Mouse (Mus musculus) midbrain, embryonic 11.5 days (tissue): ENCODE data around the gene Lrrc4c. TPM values are rescaled to one million over a fixed set of nuclear protein-coding genes. Genes with fewer than 3 reads are reported as not detected.

ENCODE experiments used
- ATAC-seq: fragments of 200-750 bp; cut with Nextera tagmentation; 2 replicates; pipeline ENCODE4 v1.8.0; 2017; ENCODE audit warnings: moderate TSS enrichment, moderate library complexity; ENCODE audit not compliant: low FRiP score
- DNase-seq: peaks from one replicate; pipeline ENCODE4 v3.0.0; 2015; ENCODE audit warnings: low spot score; ENCODE audit errors: missing footprints
- H3K27ac ChIP-seq: fragments of 300-500 bp; sonication (generic); 2 replicates; pipeline ENCODE4 v1.5.1; 2014; ENCODE audit warnings: low read depth, low read length
- H3K27me3 ChIP-seq: fragments of 300-500 bp; sonication (generic); 2 replicates; pipeline ENCODE4 v1.6.1; 2014; ENCODE audit warnings: mild to moderate bottlenecking, low read length, moderate library complexity, mixed read lengths; ENCODE audit not compliant: control insufficient read depth, insufficient read depth
- H3K36me3 ChIP-seq: fragments of 300-500 bp; sonication (generic); 2 replicates; pipeline ENCODE4 v1.6.1; 2014; ENCODE audit warnings: mild to moderate bottlenecking, low read length, moderate library complexity, mixed read lengths; ENCODE audit not compliant: control insufficient read depth, insufficient read depth
- H3K4me1 ChIP-seq: fragments of 300-500 bp; sonication (generic); 2 replicates; pipeline ENCODE4 v1.6.1; 2014; ENCODE audit warnings: low read length; ENCODE audit not compliant: control insufficient read depth, insufficient read depth
- H3K4me2 ChIP-seq: fragments of 300-500 bp; sonication (generic); 2 replicates; pipeline ENCODE4 v1.6.1; 2014; ENCODE audit warnings: mild to moderate bottlenecking, moderate library complexity
- H3K4me3 ChIP-seq: fragments of 300-500 bp; sonication (generic); 2 replicates; pipeline ENCODE4 v1.5.1; 2014; ENCODE audit warnings: low read depth, low read length
- H3K9ac ChIP-seq: fragments of 300-500 bp; sonication (generic); 2 replicates; pipeline ENCODE4 v1.6.1; 2014; ENCODE audit warnings: low read length
- H3K9me3 ChIP-seq: fragments of 300-500 bp; sonication (generic); 2 replicates; pipeline ENCODE4 v1.6.1; 2016; ENCODE audit warnings: low read length; ENCODE audit not compliant: control insufficient read depth
- WGBS: fragments of 180-500 bp; shearing (Covaris S2); extraction: QIAGEN DNeasy Blood & Tissue Kit; methylation state at CpG from one replicate; pipeline ENCODE4 v1.1.7; 2014; 5-methylcytosine and 5-hydroxymethylcytosine counted together
- polyA plus RNA-seq: library from polyadenylated mRNA; unstranded; fragments of >200 nt; fragmentation: Nextera tagmentation; extraction: Ambion mirVana; gene quantifications from 2 replicates; pipeline ENCODE4 v1.2.1, GENCODE M21; 2014

Gene Lrrc4c
- polyA plus RNA-seq, 1 experiment from 2014 or later: 3.8 TPM

GRCm38 (mm10) chr2:96499116-96499882 lies 181.3 kb downstream of the Lrrc4c start:
- no peak for DNase-seq
- Histone ChIP-seq H3K4me3 (no peak overlapping the region), H3K27me3 (no peaks in the 10 kb centered on the region), H3K4me2 (no peak overlapping the region), H3K36me3 (no peaks in the 10 kb centered on the region), H3K4me1 (no peaks in the 10 kb centered on the region), H3K27ac (no peak overlapping the region), H3K9ac (no peak overlapping the region), H3K9me3 (no peaks in the 10 kb centered on the region)
- WGBS: 67% methylated on average over 3 of the region's 3 CpGs
- no peak for ATAC-seq

GRCm38 (mm10) chr2:96504140-96504539 lies 186.2 kb downstream of the Lrrc4c start:
- Histone ChIP-seq H3K27me3 (no peaks in the 10 kb centered on the region), H3K9ac (no peak overlapping the region), H3K36me3 (no peaks in the 10 kb centered on the region), H3K27ac (no peak overlapping the region), H3K9me3 (no peaks in the 10 kb centered on the region), H3K4me1 (no peaks in the 10 kb centered on the region), H3K4me2 (no peak overlapping the region), H3K4me3 (no peak overlapping the region)
- WGBS: 85% methylated on average over 6 of the region's 6 CpGs
- no peak for ATAC-seq
- DNase-seq: no peak

GRCm38 (mm10) chr2:96505641-96506040 lies 187.7 kb downstream of the Lrrc4c start:
- no peaks in the 10 kb centered on the region for H3K27me3 ChIP-seq
- 83% methylated on average over 1 of the region's 1 CpGs for WGBS
- DNase-seq (no peak), ATAC-seq (no peak)
- no peak overlapping the region for H3K9ac ChIP-seq
- no peak overlapping the region for H3K4me2 ChIP-seq
- no peak overlapping the region for H3K4me3 ChIP-seq
- no peak overlapping the region for H3K27ac ChIP-seq
- H3K9me3 ChIP-seq: no peaks in the 10 kb centered on the region
- no peaks in the 10 kb centered on the region for H3K4me1 ChIP-seq
- no peaks in the 10 kb centered on the region for H3K36me3 ChIP-seq

- no peaks in the 10 kb centered on the region for H3K4me1 ChIP-seq
- H3K4me2 ChIP-seq: no peak overlapping the region
- no peak overlapping the region for H3K9ac ChIP-seq
- WGBS: 40% methylated on average over 1 of the region's 1 CpGs
- ATAC-seq (no peak), DNase-seq (no peak)
- no peaks in the 10 kb centered on the region for H3K36me3 ChIP-seq
- H3K27ac ChIP-seq: no peak overlapping the region
- no peak overlapping the region for H3K4me3 ChIP-seq
- no peaks in the 10 kb centered on the region for H3K27me3 ChIP-seq
- no peaks in the 10 kb centered on the region for H3K9me3 ChIP-seq
Observed at GRCm38 (mm10) chr2:96508991-96509390, 191.0 kb downstream of the Lrrc4c start.

- H3K4me1 ChIP-seq: no peaks in the 10 kb centered on the region
- no peak overlapping the region for H3K27ac ChIP-seq
- H3K36me3 ChIP-seq: no peaks in the 10 kb centered on the region
- H3K4me3 ChIP-seq: no peak overlapping the region
- H3K4me2 ChIP-seq: no peak overlapping the region
- DNase-seq (no peak), ATAC-seq (no peak)
- WGBS: 83% methylated on average over 3 of the region's 3 CpGs
- H3K27me3 ChIP-seq: no peaks in the 10 kb centered on the region
- no peaks in the 10 kb centered on the region for H3K9me3 ChIP-seq
- no peak overlapping the region for H3K9ac ChIP-seq
Observed at GRCm38 (mm10) chr2:96537469-96537868, 219.5 kb downstream of the Lrrc4c start.

GRCm38 (mm10) chr2:96547171-96547570 lies 229.2 kb downstream of the Lrrc4c start:
- no peaks in the 10 kb centered on the region for H3K27me3 ChIP-seq
- WGBS: 94% methylated on average over 1 of the region's 1 CpGs
- no peak overlapping the region for H3K9ac ChIP-seq
- H3K27ac ChIP-seq: no peak overlapping the region
- H3K4me2 ChIP-seq: no peak overlapping the region
- DNase-seq: no peak
- H3K4me3 ChIP-seq: no peak overlapping the region
- no peak for ATAC-seq
- H3K9me3 ChIP-seq: no peaks in the 10 kb centered on the region
- H3K36me3 ChIP-seq: no peaks in the 10 kb centered on the region
- H3K4me1 ChIP-seq: no peaks in the 10 kb centered on the region

GRCm38 (mm10) chr2:96573755-96574154 lies 255.8 kb downstream of the Lrrc4c start:
- 82% methylated on average over 2 of the region's 2 CpGs for WGBS
- Histone ChIP-seq H3K9ac (no peak overlapping the region), H3K36me3 (no peaks in the 10 kb centered on the region), H3K4me3 (no peak overlapping the region), H3K27me3 (no peaks in the 10 kb centered on the region), H3K27ac (no peak overlapping the region), H3K9me3 (no peaks in the 10 kb centered on the region), H3K4me1 (no peaks in the 10 kb centered on the region), H3K4me2 (no peak overlapping the region)
- DNase-seq (no peak), ATAC-seq (no peak)

GRCm38 (mm10) chr2:96577701-96578100 lies 259.7 kb downstream of the Lrrc4c start:
- Histone ChIP-seq H3K9me3 (no peaks in the 10 kb centered on the region), H3K4me1 (no peaks in the 10 kb centered on the region), H3K27me3 (no peaks in the 10 kb centered on the region), H3K27ac (no peak overlapping the region), H3K9ac (no peak overlapping the region), H3K4me2 (no peak overlapping the region), H3K36me3 (no peaks in the 10 kb centered on the region), H3K4me3 (no peak overlapping the region)
- ATAC-seq (no peak), DNase-seq (no peak)
- 76% methylated on average over 8 of the region's 8 CpGs for WGBS

- H3K27me3 ChIP-seq: no peaks in the 10 kb centered on the region
- H3K9me3 ChIP-seq: no peaks in the 10 kb centered on the region
- 74% methylated on average over 1 of the region's 1 CpGs for WGBS
- ATAC-seq: no peak
- no peak overlapping the region for H3K27ac ChIP-seq
- no peak overlapping the region for H3K4me3 ChIP-seq
- no peaks in the 10 kb centered on the region for H3K4me1 ChIP-seq
- H3K4me2 ChIP-seq: no peak overlapping the region
- no peak for DNase-seq
- H3K36me3 ChIP-seq: no peaks in the 10 kb centered on the region
- H3K9ac ChIP-seq: no peak overlapping the region
Observed at GRCm38 (mm10) chr2:96580136-96580733, 262.3 kb downstream of the Lrrc4c start.
